8 mouse cellular contexts compared by ENCODE assay signal in the genomic region with DNA sequence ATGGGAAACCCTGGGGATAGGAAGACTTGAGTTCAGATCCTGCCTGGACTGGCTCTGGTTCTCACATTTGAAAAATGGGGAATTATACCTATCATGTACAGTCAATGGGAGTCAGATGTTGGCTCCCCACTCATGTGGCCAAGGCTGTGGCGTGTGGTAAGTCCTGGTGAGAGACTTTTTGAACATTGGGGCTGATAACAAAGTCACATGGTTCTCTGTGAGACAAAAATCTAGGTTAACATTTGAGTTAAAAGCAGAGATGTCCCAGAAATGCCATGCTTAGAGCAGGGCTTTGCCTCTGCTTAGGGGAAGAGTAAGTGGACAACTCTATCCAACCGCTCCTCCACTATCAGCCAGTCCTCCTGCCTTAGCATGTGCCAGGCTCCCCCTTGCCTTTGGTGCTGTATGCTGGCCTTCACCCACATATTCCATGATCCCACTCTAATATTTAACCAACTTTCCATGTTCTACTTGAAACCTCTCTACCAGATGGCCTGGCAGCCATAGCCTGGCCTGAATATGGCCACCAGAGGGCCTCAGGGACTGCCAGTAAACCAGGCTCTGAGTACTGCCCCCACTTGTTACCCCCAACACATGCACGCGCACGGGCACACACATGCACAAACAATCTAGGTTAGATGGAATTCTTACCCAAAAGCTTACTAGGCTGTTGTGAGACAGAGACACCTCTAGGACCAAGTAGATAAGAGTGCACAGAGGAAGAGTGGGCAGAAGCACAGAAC. TPM values are rescaled to one million over a fixed set of nuclear protein-coding genes. Genes with fewer than 3 reads are reported as not detected.
A peak's percentile ranks its signal among the peaks of the same experiment; 100 is the strongest.
DNase-seq lines count a peak whose midpoint lies in the region; ATAC-seq and TF ChIP-seq lines count a peak whose summit lies in the region.

No protein-coding gene starts in this region.

- no peak overlapping the region for H3K4me2 ChIP-seq in hindbrain, embryonic 13.5 days
- H3K4me2 ChIP-seq in hindbrain, embryonic 14.5 days (replicated peaks): no peak overlapping the region
- no peak overlapping the region for H3K4me2 ChIP-seq in stomach, postnatal 0 days (replicated peaks; ENCODE audit: low read depth)

- peaks cover 58% of the 10 kb centered on the region for H3K4me1 ChIP-seq in hindbrain, embryonic 13.5 days (replicated peaks)
- H3K4me1 ChIP-seq in hindbrain, embryonic 14.5 days (replicated peaks; ENCODE audit: control insufficient read depth, insufficient read depth, low read length): peaks cover 14% of the 10 kb centered on the region
- H3K4me1 ChIP-seq in ES-Bruce4 (ENCODE audit: control insufficient read depth, insufficient read depth, low read length): no peaks in the 10 kb centered on the region
- H3K4me1 ChIP-seq in stomach, postnatal 0 days (replicated peaks; ENCODE audit: control insufficient read depth, insufficient read depth): no peaks in the 10 kb centered on the region

- H3K36me3 ChIP-seq in hindbrain, embryonic 13.5 days: peaks cover 24% of the 10 kb centered on the region
- H3K36me3 ChIP-seq in hindbrain, embryonic 14.5 days (replicated peaks; ENCODE audit: control insufficient read depth, insufficient read depth): peaks cover 22% of the 10 kb centered on the region; the same call in 1 of the 2 replicates
- no peaks in the 10 kb centered on the region for H3K36me3 ChIP-seq in ES-Bruce4 (ENCODE audit: control insufficient read depth, insufficient read depth, low read length, poor library complexity, severe bottlenecking)
- no peaks in the 10 kb centered on the region for H3K36me3 ChIP-seq in stomach, postnatal 0 days (ENCODE audit: control insufficient read depth, insufficient read depth, low read length)

- H3K27me3 ChIP-seq in hindbrain, embryonic 13.5 days: peaks cover 6% of the 10 kb centered on the region; the same call in 1 of the 2 replicates
- no peaks in the 10 kb centered on the region for H3K27me3 ChIP-seq in hindbrain, embryonic 14.5 days (ENCODE audit: control insufficient read depth, insufficient read depth, low read length)
- no peaks in the 10 kb centered on the region for H3K27me3 ChIP-seq in ES-Bruce4 (ENCODE audit: control insufficient read depth, insufficient read depth, low read length, poor library complexity, severe bottlenecking)
- no peaks in the 10 kb centered on the region; the same call in 1 of the 2 replicates for H3K27me3 ChIP-seq in stomach, postnatal 0 days (ENCODE audit: control insufficient read depth, insufficient read depth, low read length)

- ATAC-seq in hindbrain, embryonic 13.5 days (ENCODE audit: low FRiP score): no peak
- no peak for ATAC-seq in hindbrain, embryonic 14.5 days (ENCODE audit: low FRiP score)
- ATAC-seq in stomach, postnatal 0 days (ENCODE audit: low FRiP score, low TSS enrichment): no peak

- 57% methylated on average over 5 of the region's 5 CpGs for WGBS in hindbrain, embryonic 13.5 days
- 56% methylated on average over 5 of the region's 5 CpGs for WGBS in hindbrain, embryonic 14.5 days
- WGBS in stomach, postnatal 0 days: 62% methylated on average over 5 of the region's 5 CpGs

- H3K9me3 ChIP-seq in hindbrain, embryonic 13.5 days: no peaks in the 10 kb centered on the region
- H3K9me3 ChIP-seq in hindbrain, embryonic 14.5 days (ENCODE audit: control insufficient read depth, low read length): no peaks in the 10 kb centered on the region
- H3K9me3 ChIP-seq in ES-Bruce4 (replicated peaks; ENCODE audit: control insufficient read depth, insufficient read depth, low read length, poor library complexity, severe bottlenecking): no peaks in the 10 kb centered on the region
- no peaks in the 10 kb centered on the region for H3K9me3 ChIP-seq in stomach, postnatal 0 days (ENCODE audit: control insufficient read depth, low read length)

- 0 out of 2 replicates have a peak overlapping the region, but pooled peaks have one; percentile 10 for H3K9ac ChIP-seq in hindbrain, embryonic 13.5 days
- no peak overlapping the region for H3K9ac ChIP-seq in hindbrain, embryonic 14.5 days
- no peak overlapping the region for H3K9ac ChIP-seq in ES-Bruce4 (ENCODE audit: low read depth, poor library complexity, severe bottlenecking)
- no peak overlapping the region for H3K9ac ChIP-seq in stomach, postnatal 0 days (ENCODE audit: low read length)

- no peak for TF ChIP-seq EP300 in ES-Bruce4 (IDR thresholded peaks at IDR 0.05; ENCODE audit: insufficient read depth, low read depth, low read length)
- TF ChIP-seq EP300 in stomach, postnatal 0 days (optimal IDR thresholded peaks at IDR 0.05): no peak

- H3K27ac ChIP-seq in hindbrain, embryonic 13.5 days: no peak overlapping the region
- no peak overlapping the region for H3K27ac ChIP-seq in hindbrain, embryonic 14.5 days
- no peak overlapping the region for H3K27ac ChIP-seq in ES-Bruce4 (ENCODE audit: insufficient read depth, low read length)
- no peak overlapping the region for H3K27ac ChIP-seq in stomach, postnatal 0 days (replicated peaks)

- DNase-seq in hindbrain, embryonic 14.5 days (ENCODE audit: low spot score): no peak
- peak; percentile 44 for DNase-seq in 3T3-L1 (ENCODE audit: low read depth, low spot score)
- DNase-seq in cerebellum, postnatal 14 days: peak; percentile 76 to 85
- DNase-seq in left cerebral cortex, postnatal 14 days (ENCODE audit: low spot score in 2 of 2): peak; percentile 50 to 68
- DNase-seq in stomach, postnatal 0 days (ENCODE audit: low spot score): peak; percentile 39
- no peak for DNase-seq in ovary, postnatal 14 days (ENCODE audit: low spot score)

- intact Hi-C loops in left cerebral cortex, postnatal 14 days (cut with DNase I): loop anchor here (5.0 kb wide), 1 partner anchor 41 kb away; no protein-coding TSS in a partner anchor

- H3K4me3 ChIP-seq in hindbrain, embryonic 13.5 days: no peak overlapping the region
- no peak overlapping the region for H3K4me3 ChIP-seq in hindbrain, embryonic 14.5 days (replicated peaks; ENCODE audit: low read length)
- H3K4me3 ChIP-seq in ES-Bruce4 (ENCODE audit: low read depth, low read length): no peak overlapping the region
- H3K4me3 ChIP-seq in stomach, postnatal 0 days (ENCODE audit: low read depth, low read length): no peak overlapping the region

- TF ChIP-seq CTCF in ES-Bruce4 (IDR thresholded peaks at IDR 0.05; ENCODE audit: low read depth, low read length): peak; percentile 64
- peak; percentile 78 for TF ChIP-seq CTCF in stomach, postnatal 0 days (IDR thresholded peaks at IDR 0.05; ENCODE audit: low read depth)

- TF ChIP-seq POLR2A in ES-Bruce4 (IDR thresholded peaks at IDR 0.05; ENCODE audit: insufficient read depth, low read length): no peak

RNA-seq across cellular contexts. Expression of a gene that starts 3.5 kb away (rescaled TPM):
- 81.1 and 88.9 TPM in 2 replicates for polyA plus RNA-seq in hindbrain, embryonic 13.5 days (2015; fragmentation: Nextera tagmentation; extraction: Ambion mirVana)
- 53.2 and 64.6 TPM in 2 replicates for polyA plus RNA-seq in hindbrain, embryonic 14.5 days (2014; fragmentation: Nextera tagmentation; extraction: Ambion mirVana)
- 26.3 and 38.1 TPM in 2 replicates for polyA plus RNA-seq in ES-Bruce4 (2011; ENCODE audit: insufficient read depth, insufficient read length, low read depth, missing spikeins)
- total RNA-seq in left cerebral cortex, postnatal 14 days (2021): 10 to 100 TPM; 41.4 to 42.3 TPM
- polyA plus RNA-seq in stomach, postnatal 0 days (2015; fragmentation: Nextera tagmentation; extraction: Ambion mirVana): 7.8 and 8.7 TPM in 2 replicates

RNA-seq across cellular contexts. Expression of a gene that starts 3.6 kb away (rescaled TPM):
- polyA plus RNA-seq in hindbrain, embryonic 13.5 days (2015; fragmentation: Nextera tagmentation; extraction: Ambion mirVana): 76.0 and 79.8 TPM in 2 replicates
- 94.5 and 97.9 TPM in 2 replicates for polyA plus RNA-seq in hindbrain, embryonic 14.5 days (2014; fragmentation: Nextera tagmentation; extraction: Ambion mirVana)
- polyA plus RNA-seq in ES-Bruce4 (2011; ENCODE audit: insufficient read depth, insufficient read length, low read depth, missing spikeins): 19.3 and 21.3 TPM in 2 replicates
- 100 to 1,000 TPM; 122 to 135 TPM for total RNA-seq in left cerebral cortex, postnatal 14 days (2021)
- 16.2 and 16.9 TPM in 2 replicates for polyA plus RNA-seq in stomach, postnatal 0 days (2015; fragmentation: Nextera tagmentation; extraction: Ambion mirVana)

Comparison
In these comparisons a context has a peak if more than half of its experiments do, and no peak if none do; other contexts are left out.
1. DNase-seq: peak in 3T3-L1 (single experiment), cerebellum, postnatal 14 days (2 of 2), left cerebral cortex, postnatal 14 days (2 of 2) and stomach, postnatal 0 days (single experiment); none in hindbrain, embryonic 14.5 days (single experiment) and ovary, postnatal 14 days (single experiment).